Mouse (Mus musculus) myocyte (in vitro differentiated cells): ENCODE measurements around the gene Baiap2.

Experiments
- CEBPB ChIP-seq: IDR thresholded peaks from 2 replicates; pipeline ENCODE4 v1.6.1; 2011; ENCODE audit warnings: mild to moderate bottlenecking, moderate library complexity; ENCODE audit not compliant: poor library complexity, insufficient read depth, severe bottlenecking
- E2F4 ChIP-seq: IDR thresholded peaks from one replicate; pipeline ENCODE4 v1.6.1; 2011; ENCODE audit warnings: mild to moderate bottlenecking, control low read depth, moderate library complexity; ENCODE audit not compliant: insufficient read depth
- MAX ChIP-seq: IDR thresholded peaks from one replicate; pipeline ENCODE4 v1.6.1; 2011; ENCODE audit warnings: low read depth, mild to moderate bottlenecking, control low read depth
- POLR2A ChIP-seq: IDR thresholded peaks from one replicate; pipeline ENCODE4 v1.6.1; 2011; ENCODE audit warnings: low read depth, mild to moderate bottlenecking, control low read depth, moderate library complexity; ENCODE audit not compliant: insufficient read length
- POLR2AphosphoS2 ChIP-seq: IDR thresholded peaks from one replicate; pipeline ENCODE4 v1.6.1; 2011; ENCODE audit warnings: low read depth, control low read depth; ENCODE audit not compliant: insufficient read length
- SRF ChIP-seq: IDR thresholded peaks from one replicate; pipeline ENCODE4 v1.6.1; 2011; ENCODE audit warnings: low read depth; ENCODE audit not compliant: control insufficient read depth, insufficient read length
- TCF12 ChIP-seq: IDR thresholded peaks from one replicate; pipeline ENCODE4 v1.6.1; 2011; ENCODE audit warnings: mild to moderate bottlenecking, control low read depth; ENCODE audit not compliant: poor library complexity, insufficient read depth, severe bottlenecking
- TCF3 ChIP-seq: IDR thresholded peaks from one replicate; pipeline ENCODE4 v1.6.1; 2011; ENCODE audit warnings: low read depth, control low read depth; ENCODE audit not compliant: insufficient read length
- USF1 ChIP-seq: IDR thresholded peaks from one replicate; pipeline ENCODE4 v1.6.1; 2011; ENCODE audit warnings: low read depth, mild to moderate bottlenecking, control low read depth, moderate library complexity

DNA sequence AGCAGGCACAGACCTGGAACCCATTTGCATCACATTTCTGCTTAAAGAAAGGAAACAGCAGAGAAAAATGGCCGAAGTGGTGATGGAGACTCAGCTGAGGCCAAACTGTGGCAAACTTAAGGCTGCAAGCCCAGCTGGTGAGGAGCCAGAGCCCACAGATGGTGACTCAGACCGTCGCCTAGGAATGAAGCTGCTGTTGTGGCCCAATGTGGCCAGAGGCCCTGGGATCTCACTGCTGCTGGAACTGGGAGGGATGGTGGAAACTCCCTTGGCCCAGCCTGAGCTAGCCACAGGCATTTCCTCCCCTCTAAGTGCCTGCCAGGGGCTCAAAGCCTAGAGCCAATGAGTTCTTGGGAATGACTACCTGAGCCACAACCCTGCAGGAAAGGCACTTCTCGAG lies 9.4 kb upstream of the Baiap2 start:
- TF ChIP-seq MAX (no peak), POLR2A (no peak), TCF3 (peak; percentile 46), POLR2AphosphoS2 (peak; percentile 50), E2F4 (no peak), TCF12 (peak; percentile 59), USF1 (no peak), CEBPB (0 out of 2 replicates have a peak, but pooled peaks have one; percentile 4), SRF (peak; percentile 64)
